Mouse (Mus musculus) stomach, postnatal 0 days (tissue): Measurements from ENCODE around the gene Zfp511.

Experiments
- CTCF ChIP-seq: IDR thresholded peaks from 2 replicates; pipeline ENCODE4 v1.5.1; 2016; ENCODE audit warnings: antibody characterized with exemption, low read depth, mild to moderate bottlenecking, moderate library complexity
- EP300 ChIP-seq: optimal IDR thresholded peaks from 2 replicates; pipeline ENCODE3; 2016; ENCODE audit warnings: antibody characterized with exemption

- no peak for TF ChIP-seq EP300
- no peak for TF ChIP-seq CTCF
Measured at GRCm38 (mm10) chr7:140001086-140001740, 35.0 kb upstream of the Zfp511 start.
